Mouse (Mus musculus): ENCODE results near the gene Prkn. TPM values are rescaled to one million over a fixed set of nuclear protein-coding genes. Genes with fewer than 3 reads are reported as not detected.
"Not testable (repeated sequence)": the region's sequence is repeated elsewhere in the genome, so short reads cannot be mapped to it uniquely, and the experiment has no call there.

The Prkn gene
- polyA plus RNA-seq, 1 experiment from 2014 or later = 1.00 TPM

- no peak for ATAC-seq
- 57% methylated on average over 4 of the region's 4 CpGs for WGBS (ENCODE audit: insufficient replicate concordance)
Observed at GRCm38 (mm10) chr17:11989296-11989695, 1149.1 kb downstream of the Prkn start.

GRCm38 (mm10) chr17:11990386-11991087, 1150.4 kb downstream of the Prkn start:
- no peak for TF ChIP-seq EP300 (IDR thresholded peaks at IDR 0.05; ENCODE audit: low read depth)
- no peak for TF ChIP-seq CTCF (IDR thresholded peaks at IDR 0.05; ENCODE audit: low read depth)
- no peaks in the 10 kb centered on the region for H3K4me1 ChIP-seq (ENCODE audit: insufficient read depth)
- H3K9me3 ChIP-seq (ENCODE audit: low read length) = no peaks in the 10 kb centered on the region
- WGBS (ENCODE audit: insufficient replicate concordance) = 76% methylated on average over 11 of the region's 11 CpGs
- no peak overlapping the region for H3K4me2 ChIP-seq (ENCODE audit: low read depth, low read length)
- H3K9ac ChIP-seq (replicated peaks) = no peak overlapping the region
- DNase-seq = no peak
- H3K4me3 ChIP-seq (ENCODE audit: low read depth, low read length) = no peak overlapping the region
- no peak for ATAC-seq
- no peaks in the 10 kb centered on the region for H3K36me3 ChIP-seq (replicated peaks; ENCODE audit: insufficient read depth, low read length)
- H3K27ac ChIP-seq (ENCODE audit: low read depth) = no peak overlapping the region
- H3K27me3 ChIP-seq (ENCODE audit: insufficient read depth, low read length) = no peaks in the 10 kb centered on the region

More at GRCm38 (mm10) chr17:11989296-11989695, 1149.1 kb downstream of the Prkn start:
- TF ChIP-seq EP300 (IDR thresholded peaks at IDR 0.05; ENCODE audit: low read depth) = no peak
- no peak for TF ChIP-seq CTCF (IDR thresholded peaks at IDR 0.05; ENCODE audit: low read depth)
- Histone ChIP-seq H3K9me3 (ENCODE audit: low read length) (no peaks in the 10 kb centered on the region), H3K4me1 (ENCODE audit: insufficient read depth) (no peaks in the 10 kb centered on the region), H3K4me2 (ENCODE audit: low read depth, low read length) (no peak overlapping the region), H3K36me3 (replicated peaks; ENCODE audit: insufficient read depth, low read length) (no peaks in the 10 kb centered on the region), H3K4me3 (ENCODE audit: low read depth, low read length) (no peak overlapping the region), H3K9ac (replicated peaks) (no peak overlapping the region), H3K27me3 (ENCODE audit: insufficient read depth, low read length) (no peaks in the 10 kb centered on the region), H3K27ac (ENCODE audit: low read depth) (no peak overlapping the region)
- no peak for DNase-seq

- Histone ChIP-seq H3K9ac (replicated peaks) (no peak overlapping the region), H3K4me3 (ENCODE audit: low read depth, low read length) (no peak overlapping the region), H3K9me3 (ENCODE audit: low read length) (no peaks in the 10 kb centered on the region), H3K36me3 (replicated peaks; ENCODE audit: insufficient read depth, low read length) (no peaks in the 10 kb centered on the region), H3K27ac (ENCODE audit: low read depth) (no peak overlapping the region), H3K4me2 (ENCODE audit: low read depth, low read length) (no peak overlapping the region), H3K27me3 (ENCODE audit: insufficient read depth, low read length) (no peaks in the 10 kb centered on the region), H3K4me1 (ENCODE audit: insufficient read depth) (no peaks in the 10 kb centered on the region)
- ATAC-seq (no peak), DNase-seq (peak; percentile 36)
- WGBS (ENCODE audit: insufficient replicate concordance) = 33% methylated on average over 8 of the region's 8 CpGs
- TF ChIP-seq EP300 (IDR thresholded peaks at IDR 0.05; ENCODE audit: low read depth) (no peak), CTCF (IDR thresholded peaks at IDR 0.05; ENCODE audit: low read depth) (peak; percentile 60)
Observed at GRCm38 (mm10) chr17:11993249-11993648, 1153.1 kb downstream of the Prkn start.

GRCm38 (mm10) chr17:11994252-11994651, 1154.1 kb downstream of the Prkn start:
- Histone ChIP-seq H3K4me3 (ENCODE audit: low read depth, low read length) (no peak overlapping the region), H3K4me1 (ENCODE audit: insufficient read depth) (no peaks in the 10 kb centered on the region), H3K4me2 (ENCODE audit: low read depth, low read length) (no peak overlapping the region), H3K9me3 (ENCODE audit: low read length) (no peaks in the 10 kb centered on the region), H3K27ac (ENCODE audit: low read depth) (no peak overlapping the region), H3K27me3 (ENCODE audit: insufficient read depth, low read length) (no peaks in the 10 kb centered on the region), H3K9ac (replicated peaks) (no peak overlapping the region), H3K36me3 (replicated peaks; ENCODE audit: insufficient read depth, low read length) (no peaks in the 10 kb centered on the region)
- no peak for ATAC-seq
- no peak for DNase-seq
- WGBS (ENCODE audit: insufficient replicate concordance) = 70% methylated on average over 3 of the region's 3 CpGs
- no peak for TF ChIP-seq CTCF (IDR thresholded peaks at IDR 0.05; ENCODE audit: low read depth)
- TF ChIP-seq EP300 (IDR thresholded peaks at IDR 0.05; ENCODE audit: low read depth) = no peak

- H3K4me2 ChIP-seq (ENCODE audit: low read depth, low read length); H3K9me3 ChIP-seq (ENCODE audit: low read length); H3K27ac ChIP-seq (ENCODE audit: low read depth); ATAC-seq; H3K27me3 ChIP-seq (ENCODE audit: insufficient read depth, low read length); H3K36me3 ChIP-seq (replicated peaks; ENCODE audit: insufficient read depth, low read length); DNase-seq; H3K9ac ChIP-seq (replicated peaks); H3K4me3 ChIP-seq (ENCODE audit: low read depth, low read length); H3K4me1 ChIP-seq (ENCODE audit: insufficient read depth): not testable (repeated sequence)
- 38% methylated on average over 3 of the region's 3 CpGs for WGBS (ENCODE audit: insufficient replicate concordance)
Observed at GRCm38 (mm10) chr17:11994754-11995153, 1154.6 kb downstream of the Prkn start.

- Histone ChIP-seq H3K27ac (ENCODE audit: low read depth) (no peak overlapping the region), H3K27me3 (ENCODE audit: insufficient read depth, low read length) (no peaks in the 10 kb centered on the region), H3K9me3 (ENCODE audit: low read length) (no peaks in the 10 kb centered on the region), H3K9ac (replicated peaks) (no peak overlapping the region), H3K36me3 (replicated peaks; ENCODE audit: insufficient read depth, low read length) (no peaks in the 10 kb centered on the region), H3K4me2 (ENCODE audit: low read depth, low read length) (no peak overlapping the region), H3K4me1 (ENCODE audit: insufficient read depth) (no peaks in the 10 kb centered on the region), H3K4me3 (ENCODE audit: low read depth, low read length) (no peak overlapping the region)
- no peak for DNase-seq
- TF ChIP-seq EP300 (IDR thresholded peaks at IDR 0.05; ENCODE audit: low read depth) = no peak
- no peak for TF ChIP-seq CTCF (IDR thresholded peaks at IDR 0.05; ENCODE audit: low read depth)
- 78% methylated on average over 3 of the region's 3 CpGs for WGBS (ENCODE audit: insufficient replicate concordance)
- no peak for ATAC-seq
Observed at GRCm38 (mm10) chr17:11995522-11995921, 1155.3 kb downstream of the Prkn start.
